Mouse (Mus musculus) 3T3-L1 (cell line): ENCODE data around the gene Rere.
"Not testable (repeated sequence)": the region's sequence is repeated elsewhere in the genome, so short reads cannot be mapped to it uniquely, and the experiment has no call there.

ENCODE experiments used
- DNase-seq: peaks from one replicate; pipeline ENCODE4 v3.0.0-alpha.2; 2015; ENCODE audit warnings: low read depth, low spot score

Rere gene

GRCm38 (mm10) chr4:150254416-150254815 lies 27.0 kb upstream of the Rere start:
- no peak for DNase-seq

GRCm38 (mm10) chr4:150255181-150255580 lies 26.3 kb upstream of the Rere start:
- no peak for DNase-seq

- DNase-seq, result peak; percentile 89
Observed at GRCm38 (mm10) chr4:150257252-150258204, 23.9 kb upstream of the Rere start.

- no peak for DNase-seq
Observed at GRCm38 (mm10) chr4:150258388-150258787, 23.1 kb upstream of the Rere start.

GRCm38 (mm10) chr4:150259577-150259976 lies 21.9 kb upstream of the Rere start:
- DNase-seq, result no peak

GRCm38 (mm10) chr4:150260111-150260510 lies 21.3 kb upstream of the Rere start:
- DNase-seq, result no peak

- DNase-seq, result peak; percentile 64
Observed at GRCm38 (mm10) chr4:150260745-150261144, 20.7 kb upstream of the Rere start.

GRCm38 (mm10) chr4:150262301-150262700 lies 19.1 kb upstream of the Rere start:
- no peak for DNase-seq

GRCm38 (mm10) chr4:150264903-150265302 lies 16.5 kb upstream of the Rere start:
- no peak for DNase-seq

GRCm38 (mm10) chr4:150265471-150265870 lies 16.0 kb upstream of the Rere start:
- DNase-seq, result no peak

GRCm38 (mm10) chr4:150266655-150267223 lies 14.7 kb upstream of the Rere start:
- DNase-seq, result peak; percentile 88

GRCm38 (mm10) chr4:150268674-150269653 lies 12.5 kb upstream of the Rere start:
- no peak for DNase-seq

GRCm38 (mm10) chr4:150269679-150270078 lies 11.8 kb upstream of the Rere start:
- peak; percentile 98 for DNase-seq

GRCm38 (mm10) chr4:150270718-150271117 lies 10.7 kb upstream of the Rere start:
- DNase-seq, result not testable (repeated sequence)

- peak; percentile 94 for DNase-seq
Observed at GRCm38 (mm10) chr4:150272725-150273124, 8.7 kb upstream of the Rere start.

- DNase-seq, result no peak
Observed at GRCm38 (mm10) chr4:150275531-150275930, 5.9 kb upstream of the Rere start.

GRCm38 (mm10) chr4:150279336-150279735 lies 2.1 kb upstream of the Rere start:
- not testable (repeated sequence) for DNase-seq

GRCm38 (mm10) chr4:150280002-150280401 lies 1.4 kb upstream of the Rere start:
- DNase-seq, result no peak

GRCm38 (mm10) chr4:150280459-150280858 lies 987 bp upstream of the Rere start:
- no peak for DNase-seq

GRCm38 (mm10) chr4:150281891-150282630 lies 615 bp downstream of the Rere start:
- DNase-seq, result peak; percentile 50
